Mouse (Mus musculus) CH12F3 (cell line): ENCODE results near the gene Olfr39.
"Not testable (repeated sequence)": the region's sequence is repeated elsewhere in the genome, so short reads cannot be mapped to it uniquely, and the experiment has no call there.

Experiments used
- in situ Hi-C: fragments of 300-500 bp; cut with MboI; formaldehyde crosslinking; loops from 2 replicates; pipeline ENCODE4 v1.14.3; 2020; ENCODE audit warnings: low sequenced_read_pairs

Gene Olfr39

GRCm38 (mm10) chr9:20282051-20282450 lies at the start of gene Olfr39:
Olfr39 (plus strand) TSS chr9:20282351.
- in situ Hi-C loops = no loop called here

- in situ Hi-C loops = no loop called here
Observed at GRCm38 (mm10) chr9:20236819-20237218, 45.3 kb upstream of the Olfr39 start, which contains the start of gene Olfr872. Olfr872 (plus strand) TSS chr9:20237119.

GRCm38 (mm10) chr9:20237378-20237777 lies 44.8 kb upstream of the Olfr39 start:
- in situ Hi-C loops = no loop called here

- in situ Hi-C loops = not testable (repeated sequence)
Observed at GRCm38 (mm10) chr9:20295562-20295961, 13.4 kb downstream of the Olfr39 start.

GRCm38 (mm10) chr9:20298232-20298631 lies 16.1 kb downstream of the Olfr39 start, which contains the start of gene Olfr873:
Olfr873 (plus strand) TSS chr9:20298532.
- in situ Hi-C loops = no loop called here

GRCm38 (mm10) chr9:20335994-20336393 lies 53.8 kb downstream of the Olfr39 start, which contains the start of gene Olfr18:
Olfr18 (minus strand) TSS chr9:20336094.
- in situ Hi-C loops = no loop called here
